ENCODE assay signal across 18 mouse cellular contexts in genomic region chr5:36326057-36327010, GRCm38 (mm10).
A peak's percentile ranks its signal among the peaks of the same experiment; 100 is the strongest.
DNase-seq lines count a peak whose midpoint lies in the region; ATAC-seq and TF ChIP-seq lines count a peak whose summit lies in the region.
"Had no signal": no experiment of that assay in that cellular context is flagged by ENCODE, and none has a peak within 500 bp of the region (broad histone marks: within the 10 kb centered on the region; RNA-seq: fewer than 3 reads in every experiment).

No protein-coding gene starts in this region.

- no peak overlapping the region for H3K4me2 ChIP-seq in midbrain, embryonic 11.5 days
- no peak overlapping the region for H3K4me2 ChIP-seq in midbrain, embryonic 16.5 days (ENCODE audit: low read length)
- H3K4me2 ChIP-seq: embryonic facial prominence, embryonic 13.5 days; hindbrain, embryonic 12.5 days; intestine, embryonic 15.5 days; liver, embryonic 15.5 days; neural tube, embryonic 15.5 days had no signal

- no peaks in the 10 kb centered on the region for H3K27me3 ChIP-seq in cerebellum, adult 2 months (ENCODE audit: control insufficient read depth, insufficient read depth, low read length)
- no peaks in the 10 kb centered on the region for H3K27me3 ChIP-seq in midbrain, embryonic 11.5 days (ENCODE audit: control insufficient read depth, insufficient read depth, low read length)
- H3K27me3 ChIP-seq in midbrain, embryonic 16.5 days (ENCODE audit: control insufficient read depth, insufficient read depth, low read depth, low read length) = no peaks in the 10 kb centered on the region
- H3K27me3 ChIP-seq: embryonic facial prominence, embryonic 13.5 days; hindbrain, embryonic 12.5 days; intestine, embryonic 15.5 days; liver, embryonic 15.5 days; neural tube, embryonic 15.5 days had no signal

- H3K27ac ChIP-seq in cerebellum, adult 2 months (ENCODE audit: insufficient read depth, low read length) = no peak overlapping the region
- no peak overlapping the region for H3K27ac ChIP-seq in midbrain, embryonic 11.5 days (ENCODE audit: low read depth, low read length)
- H3K27ac ChIP-seq in midbrain, embryonic 16.5 days (ENCODE audit: low read length) = no peak overlapping the region; the same call in 1 of the 2 replicates
- H3K27ac ChIP-seq: embryonic facial prominence, embryonic 13.5 days; heart, adult 2 months; hindbrain, embryonic 12.5 days; intestine, embryonic 15.5 days; liver, embryonic 15.5 days; neural tube, embryonic 15.5 days had no signal

- no peak for TF ChIP-seq CTCF in cerebellum, adult 2 months (IDR thresholded peaks at IDR 0.05; ENCODE audit: borderline replicate concordance, insufficient read depth, low read depth, low read length)

- peak; percentile 63 to 71 for DNase-seq in cerebellum, postnatal 10 days
- DNase-seq in cerebellum, adult 2 months = no peak
- DNase-seq in midbrain, embryonic 11.5 days (ENCODE audit: low spot score, missing footprints) = peak; percentile 44
- peak; percentile 22 for DNase-seq in thymus, postnatal 25 days
- no peak for DNase-seq in heart, adult 8-10 months (ENCODE audit: low spot score)
- DNase-seq in testis, postnatal 10 days (ENCODE audit: low spot score) = no peak
- DNase-seq: gastrocnemius, postnatal 10 days; heart, adult 2 months; kidney, postnatal 14 days; lung, postnatal 14 days; right cerebral cortex, postnatal 25 days had no signal

- H3K9me3 ChIP-seq in midbrain, embryonic 11.5 days (ENCODE audit: control insufficient read depth, low read length) = no peaks in the 10 kb centered on the region
- no peaks in the 10 kb centered on the region for H3K9me3 ChIP-seq in midbrain, embryonic 16.5 days (replicated peaks; ENCODE audit: control insufficient read depth, low read length, poor library complexity, severe bottlenecking)
- H3K9me3 ChIP-seq: embryonic facial prominence, embryonic 13.5 days; hindbrain, embryonic 12.5 days; intestine, embryonic 15.5 days; liver, embryonic 15.5 days; neural tube, embryonic 15.5 days had no signal

- H3K4me1 ChIP-seq in cerebellum, adult 2 months (ENCODE audit: control insufficient read depth, insufficient read depth, low read length) = peaks cover 3% of the 10 kb centered on the region
- H3K4me1 ChIP-seq in midbrain, embryonic 11.5 days (ENCODE audit: control insufficient read depth, insufficient read depth, low read length) = peaks cover 18% of the 10 kb centered on the region
- H3K4me1 ChIP-seq in midbrain, embryonic 16.5 days (ENCODE audit: control insufficient read depth, insufficient read depth, low read length) = peaks cover 15% of the 10 kb centered on the region
- H3K4me1 ChIP-seq: liver, embryonic 15.5 days had no signal

- no peak overlapping the region for H3K9ac ChIP-seq in midbrain, embryonic 11.5 days (ENCODE audit: low read length)
- no peak overlapping the region for H3K9ac ChIP-seq in midbrain, embryonic 16.5 days (ENCODE audit: low read depth, low read length)
- H3K9ac ChIP-seq: embryonic facial prominence, embryonic 13.5 days; hindbrain, embryonic 12.5 days; intestine, embryonic 15.5 days; liver, embryonic 15.5 days; neural tube, embryonic 15.5 days had no signal

- no peak for TF ChIP-seq POLR2A in cerebellum, adult 2 months (IDR thresholded peaks at IDR 0.05; ENCODE audit: borderline replicate concordance, insufficient read depth, low read length)

- no peak for ATAC-seq in midbrain, embryonic 11.5 days (ENCODE audit: low FRiP score)
- ATAC-seq in midbrain, embryonic 16.5 days = no peak
- ATAC-seq in common myeloid progenitor, adult 5-6 weeks (replicated peaks; ENCODE audit: low read depth, poor library complexity, severe bottlenecking) = peak; percentile 39; the same call in 1 of the 2 replicates
- ATAC-seq: intestine, embryonic 15.5 days had no signal

- no peak overlapping the region for H3K4me3 ChIP-seq in cerebellum, adult 2 months (replicated peaks; ENCODE audit: insufficient read depth, low read depth, low read length)
- H3K4me3 ChIP-seq in midbrain, embryonic 11.5 days (ENCODE audit: low read depth, low read length) = no peak overlapping the region
- H3K4me3 ChIP-seq in midbrain, embryonic 16.5 days (ENCODE audit: low read depth, low read length) = no peak overlapping the region
- H3K4me3 ChIP-seq: embryonic facial prominence, embryonic 13.5 days; heart, adult 2 months; hindbrain, embryonic 12.5 days; intestine, embryonic 15.5 days; liver, embryonic 15.5 days; neural tube, embryonic 15.5 days had no signal

- no peaks in the 10 kb centered on the region for H3K36me3 ChIP-seq in midbrain, embryonic 11.5 days (ENCODE audit: control insufficient read depth, insufficient read depth, low read length)
- H3K36me3 ChIP-seq in midbrain, embryonic 16.5 days (ENCODE audit: control insufficient read depth, insufficient read depth, low read length) = no peaks in the 10 kb centered on the region
- H3K36me3 ChIP-seq: embryonic facial prominence, embryonic 13.5 days; hindbrain, embryonic 12.5 days; intestine, embryonic 15.5 days; liver, embryonic 15.5 days; neural tube, embryonic 15.5 days had no signal

- 42% methylated on average over 9 of the region's 9 CpGs for WGBS in cerebellum, adult 2 months
- 86% methylated on average over 9 of the region's 9 CpGs for WGBS in midbrain, embryonic 11.5 days
- WGBS in midbrain, embryonic 16.5 days = 75% methylated on average over 9 of the region's 9 CpGs

Comparison
In these comparisons a context has a peak if more than half of its experiments do, and no peak if none do; other contexts are left out.
1. DNase-seq: peak in cerebellum, postnatal 10 days (2 of 2), midbrain, embryonic 11.5 days (single experiment) and thymus, postnatal 25 days (single experiment); none in cerebellum, adult 2 months (0 of 2), heart, adult 8-10 months (single experiment) and testis, postnatal 10 days (single experiment).